Mouse (Mus musculus): ENCODE results near the gene Evx2.
A peak's percentile ranks its signal among the peaks of the same experiment; 100 is the strongest.

The Evx2 gene

DNA sequence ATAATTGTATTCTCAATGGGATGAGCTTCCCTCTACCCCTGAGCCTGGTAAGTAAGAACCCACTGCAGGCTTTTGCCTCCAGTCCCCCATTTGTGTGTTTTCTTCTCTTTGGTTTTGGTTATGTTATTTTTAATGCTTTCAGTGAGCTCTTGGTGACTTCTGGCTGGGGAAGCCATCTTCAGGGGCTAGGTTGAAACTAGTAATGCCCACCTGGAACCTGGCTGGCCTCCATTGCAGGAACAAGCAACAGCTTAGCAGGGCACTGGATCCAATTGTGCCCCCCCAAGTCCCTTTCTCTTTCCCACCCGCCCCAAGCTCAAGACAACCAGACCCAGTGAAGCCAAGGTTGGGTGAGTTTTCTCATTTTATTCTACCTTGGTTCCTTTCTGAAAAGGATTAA, 36.0 kb upstream of the Evx2 start:
- no peak for DNase-seq

GRCm38 (mm10) chr2:74694066-74694465, 34.7 kb upstream of the Evx2 start:
- peak; percentile 77 for DNase-seq

DNA sequence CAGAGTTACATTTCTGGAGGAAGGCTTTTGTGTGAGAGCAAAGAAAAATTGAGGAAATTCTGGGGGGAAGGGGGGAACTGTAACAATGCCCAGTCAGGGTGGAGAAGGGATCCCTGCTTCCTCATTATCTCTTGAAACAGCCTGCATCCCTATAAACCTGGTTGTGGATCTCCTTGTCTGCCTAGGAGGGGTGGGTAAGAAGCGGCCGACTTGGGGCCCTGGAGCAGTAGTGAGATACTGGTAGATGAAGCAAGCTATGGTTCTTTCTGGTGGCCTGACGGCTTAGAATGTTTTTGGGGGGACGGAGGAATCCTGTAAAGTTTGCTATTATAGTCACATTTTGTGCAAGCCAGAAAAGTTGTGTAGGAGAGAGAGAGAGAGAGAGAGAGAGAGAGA, 34.1 kb upstream of the Evx2 start:
- DNase-seq: no peak

DNA sequence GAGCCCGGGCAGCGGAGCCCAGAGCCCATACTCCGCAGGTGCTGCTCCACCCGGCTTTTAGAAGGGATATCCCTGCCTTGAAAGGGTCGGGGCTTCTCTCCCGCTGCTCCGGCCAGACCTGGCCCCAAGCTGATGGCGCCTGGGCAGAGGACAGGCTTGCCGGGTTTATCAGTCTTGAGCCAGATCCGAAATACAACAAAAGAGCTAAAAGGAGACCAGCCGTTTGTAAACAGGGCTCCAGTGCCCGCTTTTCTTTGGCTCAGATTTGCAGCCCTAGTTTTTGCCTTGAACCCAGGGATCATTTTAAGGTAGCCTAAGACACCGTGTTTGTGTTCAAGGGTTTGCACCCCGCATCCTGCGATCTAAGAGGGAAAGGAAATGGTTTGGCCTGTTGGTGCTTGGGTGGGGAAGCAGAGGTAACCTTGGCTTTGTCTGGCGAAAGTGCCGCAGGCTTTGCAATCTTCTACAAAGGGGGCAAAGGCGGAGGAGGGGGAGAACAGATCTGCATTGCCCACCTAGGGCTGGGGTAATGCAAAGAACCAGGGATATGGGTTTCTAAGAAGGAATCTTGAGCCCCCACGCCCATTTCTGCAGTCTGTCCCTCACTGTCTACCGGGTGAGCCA, 33.6 kb upstream of the Evx2 start:
- DNase-seq: no peak

DNA sequence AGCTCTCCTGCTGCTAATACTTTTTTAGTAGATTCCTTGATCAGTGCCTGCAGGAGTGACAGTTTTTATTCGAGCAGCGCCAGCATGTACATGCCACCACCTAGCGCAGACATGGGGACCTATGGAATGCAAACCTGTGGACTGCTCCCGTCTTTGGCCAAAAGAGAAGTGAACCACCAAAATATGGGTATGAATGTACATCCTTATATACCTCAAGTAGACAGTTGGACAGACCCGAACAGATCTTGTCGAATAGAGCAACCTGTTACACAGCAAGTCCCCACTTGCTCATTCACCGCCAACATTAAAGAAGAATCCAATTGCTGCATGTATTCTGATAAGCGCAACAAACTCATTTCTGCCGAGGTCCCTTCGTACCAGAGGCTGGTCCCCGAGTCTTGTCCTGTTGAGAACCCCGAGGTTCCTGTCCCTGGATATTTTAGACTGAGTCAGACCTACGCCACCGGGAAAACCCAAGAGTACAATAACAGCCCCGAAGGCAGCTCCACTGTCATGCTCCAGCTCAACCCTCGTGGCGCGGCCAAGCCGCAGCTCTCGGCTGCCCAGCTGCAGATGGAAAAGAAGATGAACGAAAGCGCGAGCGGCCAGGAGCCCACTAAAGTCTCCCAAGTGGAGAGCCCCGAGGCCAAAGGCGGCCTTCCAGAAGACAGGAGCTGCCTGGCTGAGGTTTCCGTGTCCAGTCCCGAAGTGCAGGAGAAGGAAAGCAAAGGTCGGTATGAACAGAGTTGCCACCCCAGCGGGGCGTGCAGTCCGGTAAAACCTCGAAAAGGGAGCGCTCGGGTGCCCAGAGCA, 32.8 kb upstream of the Evx2 start:
- no peak for DNase-seq

- DNase-seq: peak; percentile 91
These were observed 31.9 kb upstream of the Evx2 start, which contains the start of gene Hoxd10 for GRCm38 (mm10) chr2:74691022-74691951. Gene Hoxd10 (plus strand): TSS chr2:74691924.

DNA sequence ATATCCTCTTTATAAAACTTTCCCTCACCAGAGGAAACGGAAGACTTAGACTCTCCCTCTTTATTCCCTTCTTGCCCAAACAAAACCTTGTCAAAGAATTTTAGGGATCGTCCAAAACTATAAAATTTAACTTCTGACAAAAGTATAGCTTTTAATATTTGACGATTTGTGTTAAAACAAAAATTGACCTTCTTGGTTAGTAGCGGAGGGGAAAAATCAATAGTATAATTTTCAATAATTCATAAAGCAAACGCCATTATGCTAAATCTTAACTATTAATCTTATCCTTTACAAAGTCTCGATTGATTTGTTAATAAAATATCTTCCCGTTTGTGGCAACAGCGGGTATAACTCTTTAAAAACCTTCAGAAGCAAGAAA, 31.0 kb upstream of the Evx2 start:
- DNase-seq: no peak

DNA sequence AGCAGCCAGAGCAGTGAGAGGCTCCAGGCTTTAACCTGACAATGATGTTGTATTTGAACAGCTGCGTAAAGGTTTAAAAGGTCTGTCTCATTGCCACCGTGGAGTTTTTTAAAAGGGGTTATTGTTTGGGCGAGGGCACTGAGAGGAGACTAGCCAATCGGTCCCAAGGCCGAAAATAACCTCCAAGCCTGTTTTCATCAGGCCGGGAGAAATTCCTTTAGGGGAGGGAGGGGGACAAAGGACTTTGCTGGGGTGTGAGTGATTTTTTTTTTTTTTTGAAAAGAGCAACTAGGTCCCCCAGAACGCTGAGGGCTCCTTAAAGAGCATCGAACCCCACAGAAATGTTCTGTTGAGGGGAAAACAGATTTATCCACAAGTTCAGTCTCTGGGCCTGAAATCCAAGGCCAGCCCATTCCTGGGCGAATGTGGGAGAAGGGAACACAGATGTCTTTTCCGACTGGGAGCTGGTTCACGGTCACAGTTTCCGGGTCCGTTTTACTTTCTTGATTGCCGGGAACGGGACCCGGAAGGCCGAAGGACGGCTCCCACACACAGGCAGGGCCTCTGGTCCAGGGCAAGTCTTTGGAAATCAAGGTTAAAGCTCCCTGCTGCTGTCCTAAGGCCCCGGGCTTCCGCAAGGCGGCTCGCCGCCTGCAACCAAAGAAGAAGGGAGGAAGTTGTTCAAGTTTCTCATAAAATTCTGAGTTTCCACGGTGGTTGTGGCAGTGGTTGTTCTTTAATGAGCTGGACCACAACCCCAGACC, 30.4 kb upstream of the Evx2 start:
- no peak for DNase-seq

- DNase-seq: no peak
These were observed 29.6 kb upstream of the Evx2 start for GRCm38 (mm10) chr2:74688795-74689573.

DNA sequence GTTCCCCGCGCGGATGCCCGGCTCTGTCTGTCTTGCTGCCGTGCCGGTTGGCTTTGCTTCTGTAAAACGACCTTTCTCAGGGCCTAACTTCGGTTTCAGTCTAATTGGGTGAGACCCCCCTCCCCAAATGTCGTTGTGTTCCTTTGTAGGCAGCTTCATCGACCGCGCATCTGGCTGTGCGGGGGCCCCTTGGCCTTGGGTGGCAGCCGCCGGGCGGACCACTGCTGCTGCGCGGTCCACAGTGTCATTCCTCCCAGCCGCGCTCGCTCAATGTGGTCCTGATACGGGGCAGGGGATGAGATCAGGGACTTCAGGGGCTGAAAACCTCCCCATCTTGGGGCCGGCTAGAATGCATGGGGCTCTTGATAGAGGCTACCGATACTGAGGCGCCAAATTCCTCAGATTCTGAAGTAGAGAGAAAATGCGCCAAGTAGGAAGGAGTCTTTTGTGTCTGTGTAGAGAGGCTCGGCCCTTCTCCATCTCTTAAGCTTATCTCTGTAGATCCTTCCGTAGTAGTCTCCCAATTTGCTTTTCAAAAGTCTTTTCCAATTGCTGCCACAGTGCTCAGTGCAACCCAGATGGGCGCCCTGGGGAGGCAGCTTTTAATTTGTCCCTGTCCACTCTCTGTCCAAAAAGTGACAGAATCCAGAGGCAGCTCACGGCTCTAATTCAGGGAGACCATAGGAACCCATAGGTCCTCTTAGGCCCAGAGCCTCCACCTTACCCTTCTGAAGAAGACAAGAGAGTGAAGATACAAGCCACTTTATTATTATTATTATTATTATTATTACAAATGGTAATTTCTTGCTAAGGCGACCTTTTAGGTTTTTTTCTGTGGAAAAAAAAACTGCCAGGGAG, 28.6 kb upstream of the Evx2 start:
- DNase-seq: no peak

GRCm38 (mm10) chr2:74686988-74687697, 27.8 kb upstream of the Evx2 start:
- DNase-seq: no peak

- peak; percentile 91 for DNase-seq
These were observed 27.1 kb upstream of the Evx2 start for GRCm38 (mm10) chr2:74686301-74686987.

DNA sequence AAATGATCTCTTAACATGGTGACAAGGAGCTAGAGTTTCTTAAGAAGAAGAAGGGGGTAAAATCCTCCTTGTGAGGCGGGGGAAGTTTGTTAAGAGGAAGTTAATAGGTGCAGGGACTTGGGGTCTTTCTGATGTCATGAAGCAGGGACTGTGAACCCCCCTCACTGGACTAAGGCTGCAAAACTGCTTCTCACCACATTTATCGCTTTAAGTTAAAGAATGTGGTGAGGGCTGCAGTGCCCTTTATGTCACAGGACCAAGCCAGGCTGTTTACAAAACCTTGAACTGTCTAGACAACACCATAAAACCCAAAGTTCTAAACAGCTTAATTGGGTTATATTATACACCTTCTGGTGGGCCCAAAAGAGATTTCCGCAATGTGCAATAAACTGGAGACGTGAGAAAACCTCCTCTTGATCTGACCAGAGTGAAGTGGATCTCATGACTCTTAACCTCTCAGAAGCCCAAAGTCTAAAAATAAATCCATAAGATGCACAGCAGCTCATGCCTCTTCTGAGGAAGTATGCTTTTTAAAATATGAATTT, 25.8 kb upstream of the Evx2 start:
- no peak for DNase-seq

GRCm38 (mm10) chr2:74684106-74684505, 24.7 kb upstream of the Evx2 start:
- no peak for DNase-seq

DNA sequence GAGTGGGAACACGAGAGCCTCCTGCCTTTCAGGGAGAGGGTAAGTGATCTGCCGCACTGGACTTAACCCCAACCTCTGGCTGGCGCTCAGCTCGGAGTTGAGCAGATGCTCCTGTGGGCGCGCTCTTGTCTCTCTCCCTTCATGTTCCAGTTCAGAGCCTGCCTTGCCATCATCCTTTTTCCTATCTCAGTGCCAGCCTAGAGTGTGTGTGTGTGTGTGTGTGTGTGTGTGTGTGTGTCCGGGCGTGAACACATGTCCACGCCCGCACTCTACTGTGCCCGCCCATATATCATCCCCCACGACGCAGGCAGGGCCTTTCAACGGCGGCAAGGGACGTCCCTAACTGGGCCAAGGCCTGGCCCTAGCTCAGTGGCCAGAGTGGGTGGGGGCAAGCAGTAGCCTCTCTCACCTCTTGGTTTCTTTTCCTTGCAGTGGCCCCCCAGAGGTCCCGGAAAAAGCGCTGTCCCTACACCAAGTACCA, 24.2 kb upstream of the Evx2 start:
- DNase-seq: no peak

DNA sequence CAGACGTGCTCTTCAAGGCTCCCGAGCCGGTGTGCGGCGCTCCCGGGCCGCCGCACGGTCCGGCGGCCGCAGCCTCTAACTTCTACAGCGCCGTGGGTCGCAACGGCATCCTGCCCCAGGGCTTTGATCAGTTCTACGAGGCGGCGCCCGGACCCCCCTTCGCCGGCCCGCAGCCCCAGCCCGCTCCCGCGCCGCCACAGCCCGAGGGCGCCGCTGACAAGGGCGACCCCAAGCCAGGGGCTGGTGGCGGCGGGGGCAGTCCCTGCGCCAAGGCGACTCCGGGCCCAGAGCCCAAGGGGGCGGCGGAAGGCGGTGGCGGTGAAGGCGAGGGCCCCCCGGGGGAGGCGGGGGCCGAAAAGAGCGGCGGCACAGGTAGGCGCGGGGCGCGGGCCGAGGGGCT, 23.4 kb upstream of the Evx2 start:
- no peak for DNase-seq

DNA sequence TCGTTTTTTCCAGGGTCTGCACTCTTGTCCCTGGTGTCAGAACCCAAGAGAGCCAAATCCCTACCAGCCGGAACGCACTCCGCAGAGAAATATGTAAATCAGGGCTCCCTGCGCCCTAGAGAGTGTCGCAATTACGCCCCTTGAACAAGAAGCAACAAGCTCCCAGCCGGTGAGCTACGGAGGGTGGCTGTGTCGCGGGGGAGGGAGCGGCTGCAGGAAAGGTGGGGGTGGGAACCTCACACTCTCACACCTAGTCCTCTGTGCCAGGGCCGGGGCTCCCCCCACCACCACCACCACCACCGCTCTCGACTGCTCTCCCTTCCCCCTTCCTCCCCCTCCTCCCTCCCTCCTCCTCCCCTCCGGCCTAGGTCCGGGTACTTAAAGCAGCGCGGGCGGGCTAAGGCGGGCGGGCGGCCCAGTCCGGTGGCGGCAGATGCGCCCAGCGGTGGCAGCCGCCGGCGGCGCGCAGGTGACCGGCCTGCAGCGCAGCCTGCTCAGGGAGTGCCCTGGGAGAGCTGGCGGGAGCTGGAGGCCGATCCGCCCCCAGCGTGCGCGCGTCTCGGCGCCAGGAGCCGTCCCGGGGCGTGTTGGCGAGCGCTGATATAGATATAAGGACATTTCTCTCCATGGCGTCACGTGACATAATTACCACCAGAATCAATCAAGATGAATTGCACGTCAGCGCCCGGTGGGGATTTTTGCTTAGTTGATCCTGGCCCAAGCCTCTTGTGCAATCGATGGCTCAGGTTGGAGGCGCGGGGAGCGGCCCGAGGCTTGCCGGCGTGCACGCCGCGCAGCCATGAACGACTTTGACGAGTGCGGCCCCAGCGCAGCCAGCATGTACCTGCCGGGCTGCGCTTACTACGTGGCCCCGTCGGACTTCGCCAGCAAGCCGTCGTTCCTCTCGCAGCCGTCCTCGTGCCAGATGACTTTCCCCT, 22.5 kb upstream of the Evx2 start:
- no peak for DNase-seq
